Mouse (Mus musculus) liver, embryonic 11.5 days (tissue): Measurements from ENCODE around the gene Gm11060. TPM values are rescaled to one million over a fixed set of nuclear protein-coding genes. Genes with fewer than 3 reads are reported as not detected.

Source experiments
- ATAC-seq: fragments of 200-750 bp; cut with Nextera tagmentation; replicated peaks from 2 replicates; pipeline ENCODE4 v1.8.0; 2017; ENCODE audit warnings: moderate number of reproducible peaks, mild to moderate bottlenecking, moderate TSS enrichment, moderate library complexity; ENCODE audit not compliant: low FRiP score
- DNase-seq: peaks from one replicate; pipeline ENCODE4 v3.0.0-alpha.2; 2017; ENCODE audit warnings: low spot score
- H3K27ac ChIP-seq: fragments of 300-500 bp; sonication (generic); 2 replicates; pipeline ENCODE4 v1.5.1; 2014; ENCODE audit warnings: mild to moderate bottlenecking, low read depth, low read length, control low read depth
- H3K27me3 ChIP-seq: fragments of 300-500 bp; sonication (generic); replicated peaks from 2 replicates; pipeline ENCODE4 v1.6.1; 2014; ENCODE audit warnings: low read length, mixed read lengths; ENCODE audit not compliant: control insufficient read depth, insufficient read depth
- H3K36me3 ChIP-seq: fragments of 300-500 bp; sonication (generic); 2 replicates; pipeline ENCODE4 v1.6.1; 2014; ENCODE audit warnings: mild to moderate bottlenecking, low read length, moderate library complexity, mixed read lengths; ENCODE audit not compliant: control insufficient read depth, insufficient read depth
- H3K4me1 ChIP-seq: fragments of 300-500 bp; sonication (generic); replicated peaks from 2 replicates; pipeline ENCODE4 v1.6.1; 2014; ENCODE audit warnings: low read length, mixed read lengths; ENCODE audit not compliant: control insufficient read depth, insufficient read depth
- H3K4me2 ChIP-seq: fragments of 300-500 bp; sonication (generic); 2 replicates; pipeline ENCODE4 v1.6.1; 2014; ENCODE audit warnings: mild to moderate bottlenecking, control low read depth, moderate library complexity
- H3K4me3 ChIP-seq: fragments of 300-500 bp; sonication (generic); 2 replicates; pipeline ENCODE4 v1.5.1; 2014; ENCODE audit warnings: low read depth, low read length, control low read depth
- H3K9ac ChIP-seq: fragments of 300-500 bp; sonication (generic); 2 replicates; pipeline ENCODE4 v1.6.1; 2014; ENCODE audit warnings: low read depth, low read length, control low read depth
- H3K9me3 ChIP-seq: fragments of 300-500 bp; sonication (generic); 2 replicates; pipeline ENCODE4 v1.6.1; 2016; ENCODE audit warnings: low read length, inconsistent platforms, mixed read lengths; ENCODE audit not compliant: control insufficient read depth
- WGBS: fragments of 180-500 bp; shearing (Covaris S2); extraction: QIAGEN DNeasy Blood & Tissue Kit; methylation state at CpG from one replicate; pipeline ENCODE4 v1.1.7; 2014; 5-methylcytosine and 5-hydroxymethylcytosine counted together
- polyA plus RNA-seq: library from polyadenylated mRNA; unstranded; fragments of >200 nt; fragmentation: Nextera tagmentation; extraction: Ambion mirVana; gene quantifications from 2 replicates; pipeline ENCODE4 v1.2.1, GENCODE M21; 2014

Gm11060 gene
- polyA plus RNA-seq = not detected in 2 replicates

- Histone ChIP-seq H3K36me3 (no peaks in the 10 kb centered on the region), H3K27ac (no peak within 1 kb of the TSS), H3K9me3 (no peaks in the 10 kb centered on the region), H3K4me2 (no peak within 1 kb of the TSS), H3K9ac (no peak within 1 kb of the TSS), H3K27me3 (no peaks in the 10 kb centered on the region), H3K4me1 (no peaks in the 10 kb centered on the region; the same call in 1 of the 2 replicates), H3K4me3 (no peak within 1 kb of the TSS)
- 67% methylated on average over 2 of the region's 2 CpGs for WGBS
- DNase-seq (no peak), ATAC-seq (no peak)
These were observed at the start of gene Gm11060 for GRCm38 (mm10) chr2:105091718-105092117. Gm11060 (plus strand) TSS chr2:105092018.

- no peak for ATAC-seq
- Histone ChIP-seq H3K27ac (no peak overlapping the region), H3K4me2 (no peak overlapping the region), H3K4me3 (no peak overlapping the region), H3K27me3 (no peaks in the 10 kb centered on the region; the same call in 1 of the 2 replicates), H3K9me3 (no peaks in the 10 kb centered on the region), H3K4me1 (no peaks in the 10 kb centered on the region), H3K9ac (no peak overlapping the region), H3K36me3 (no peaks in the 10 kb centered on the region)
- DNase-seq = no peak
- WGBS = 64% methylated on average over 4 of the region's 4 CpGs
These were observed 48.7 kb upstream of the Gm11060 start for GRCm38 (mm10) chr2:105043152-105043551.

- no peak overlapping the region for H3K4me3 ChIP-seq
- DNase-seq = no peak
- no peak overlapping the region for H3K4me2 ChIP-seq
- 40% methylated on average over 1 of the region's 1 CpGs for WGBS
- H3K27me3 ChIP-seq = no peaks in the 10 kb centered on the region; the same call in 1 of the 2 replicates
- no peaks in the 10 kb centered on the region for H3K36me3 ChIP-seq
- ATAC-seq = no peak
- no peaks in the 10 kb centered on the region for H3K9me3 ChIP-seq
- no peak overlapping the region for H3K27ac ChIP-seq
- H3K9ac ChIP-seq = no peak overlapping the region
- no peaks in the 10 kb centered on the region for H3K4me1 ChIP-seq
These were observed 43.5 kb upstream of the Gm11060 start for GRCm38 (mm10) chr2:105048301-105048700.

- no peaks in the 10 kb centered on the region for H3K36me3 ChIP-seq
- ATAC-seq (no peak), DNase-seq (no peak)
- no peak overlapping the region for H3K4me3 ChIP-seq
- H3K27ac ChIP-seq = no peak overlapping the region
- H3K4me1 ChIP-seq = no peaks in the 10 kb centered on the region; the same call in 1 of the 2 replicates
- H3K4me2 ChIP-seq = no peak overlapping the region
- H3K27me3 ChIP-seq = no peaks in the 10 kb centered on the region; the same call in 1 of the 2 replicates
- H3K9ac ChIP-seq = no peak overlapping the region
- 52% methylated on average over 1 of the region's 1 CpGs for WGBS
- no peaks in the 10 kb centered on the region for H3K9me3 ChIP-seq
These were observed 36.3 kb upstream of the Gm11060 start for GRCm38 (mm10) chr2:105055529-105055928.

GRCm38 (mm10) chr2:105058577-105059116 lies 33.2 kb upstream of the Gm11060 start:
- WGBS = 58% methylated on average over 7 of the region's 7 CpGs
- ATAC-seq (no peak), DNase-seq (no peak)
- no peak overlapping the region for H3K4me2 ChIP-seq
- no peaks in the 10 kb centered on the region for H3K36me3 ChIP-seq
- H3K27ac ChIP-seq = no peak overlapping the region
- H3K4me3 ChIP-seq = no peak overlapping the region
- H3K9me3 ChIP-seq = no peaks in the 10 kb centered on the region
- H3K9ac ChIP-seq = no peak overlapping the region
- H3K27me3 ChIP-seq = no peaks in the 10 kb centered on the region
- H3K4me1 ChIP-seq = no peaks in the 10 kb centered on the region; the same call in 1 of the 2 replicates

GRCm38 (mm10) chr2:105062741-105063372 lies 29.0 kb upstream of the Gm11060 start:
- no peaks in the 10 kb centered on the region for H3K27me3 ChIP-seq
- H3K9ac ChIP-seq = no peak overlapping the region
- H3K4me2 ChIP-seq = no peak overlapping the region
- no peaks in the 10 kb centered on the region for H3K36me3 ChIP-seq
- DNase-seq = no peak
- no peaks in the 10 kb centered on the region for H3K4me1 ChIP-seq
- ATAC-seq = no peak
- H3K9me3 ChIP-seq = no peaks in the 10 kb centered on the region
- H3K27ac ChIP-seq = no peak overlapping the region
- H3K4me3 ChIP-seq = no peak overlapping the region
- whole genome bisulfite sequencing = 55% methylated on average over 7 of the region's 7 CpGs

- no peak for ATAC-seq
- no peak overlapping the region for H3K4me2 ChIP-seq
These were observed 19.3 kb upstream of the Gm11060 start for GRCm38 (mm10) chr2:105072496-105072895.

GRCm38 (mm10) chr2:105074196-105074595 lies 17.6 kb upstream of the Gm11060 start:
- WGBS = 45% methylated on average over 4 of the region's 4 CpGs
- no peaks in the 10 kb centered on the region for H3K9me3 ChIP-seq
- H3K4me1 ChIP-seq = no peaks in the 10 kb centered on the region
- DNase-seq (no peak), ATAC-seq (no peak)
- H3K4me3 ChIP-seq = no peak overlapping the region
- H3K9ac ChIP-seq = no peak overlapping the region
- H3K27ac ChIP-seq = no peak overlapping the region
- no peaks in the 10 kb centered on the region for H3K27me3 ChIP-seq
- H3K36me3 ChIP-seq = no peaks in the 10 kb centered on the region
- no peak overlapping the region for H3K4me2 ChIP-seq

More at GRCm38 (mm10) chr2:105072496-105072895, 19.3 kb upstream of the Gm11060 start:
- Histone ChIP-seq H3K27me3 (no peaks in the 10 kb centered on the region), H3K4me3 (no peak overlapping the region), H3K4me1 (no peaks in the 10 kb centered on the region), H3K27ac (no peak overlapping the region), H3K9me3 (no peaks in the 10 kb centered on the region), H3K36me3 (no peaks in the 10 kb centered on the region), H3K9ac (no peak overlapping the region)
- 65% methylated on average over 4 of the region's 4 CpGs for WGBS
- DNase-seq = no peak

GRCm38 (mm10) chr2:105075809-105076208 lies 16.0 kb upstream of the Gm11060 start:
- Histone ChIP-seq H3K4me3 (no peak overlapping the region), H3K27ac (no peak overlapping the region), H3K27me3 (no peaks in the 10 kb centered on the region), H3K4me1 (no peaks in the 10 kb centered on the region), H3K9me3 (no peaks in the 10 kb centered on the region), H3K9ac (no peak overlapping the region), H3K4me2 (no peak overlapping the region), H3K36me3 (no peaks in the 10 kb centered on the region)
- DNase-seq (no peak), ATAC-seq (no peak)
- 80% methylated on average over 5 of the region's 5 CpGs for WGBS
